Mouse (Mus musculus) stomach, embryonic 16.5 days (tissue): ENCODE measurements around the gene Anks1b. TPM values are rescaled to one million over a fixed set of nuclear protein-coding genes. Genes with fewer than 3 reads are reported as not detected.

Experiments
- ATAC-seq: fragments of 200-750 bp; cut with Nextera tagmentation; 2 replicates; pipeline ENCODE4 v1.8.0; 2017; ENCODE audit warnings: moderate number of reproducible peaks, moderate TSS enrichment; ENCODE audit not compliant: insufficient read depth, low FRiP score
- H3K27ac ChIP-seq: fragments of 300-500 bp; sonication (generic); 2 replicates; pipeline ENCODE4 v1.5.1; 2014; ENCODE audit warnings: low read length
- H3K27me3 ChIP-seq: fragments of 300-500 bp; sonication (generic); 2 replicates; pipeline ENCODE4 v1.6.1; 2014; ENCODE audit warnings: low read length, control low read depth, mixed read lengths; ENCODE audit not compliant: control insufficient read depth, insufficient read depth
- H3K36me3 ChIP-seq: fragments of 300-500 bp; sonication (generic); 2 replicates; pipeline ENCODE4 v1.6.1; 2014; ENCODE audit warnings: low read length; ENCODE audit not compliant: control insufficient read depth, insufficient read depth
- H3K4me1 ChIP-seq: fragments of 300-500 bp; sonication (generic); 2 replicates; pipeline ENCODE4 v1.6.1; 2014; ENCODE audit warnings: low read length, control low read depth, mixed read lengths; ENCODE audit not compliant: control insufficient read depth, insufficient read depth
- H3K4me2 ChIP-seq: fragments of 300-500 bp; sonication (generic); 2 replicates; pipeline ENCODE4 v1.6.1; 2014; ENCODE audit warnings: low read depth, low read length, mixed read lengths
- H3K4me3 ChIP-seq: fragments of 300-500 bp; sonication (generic); replicated peaks from 2 replicates; pipeline ENCODE4 v1.5.1; 2014; ENCODE audit warnings: mild to moderate bottlenecking, low read length
- H3K9ac ChIP-seq: fragments of 300-500 bp; sonication (generic); 2 replicates; pipeline ENCODE4 v1.6.1; 2014; ENCODE audit warnings: low read length
- H3K9me3 ChIP-seq: fragments of 300-500 bp; sonication (generic); replicated peaks from 2 replicates; pipeline ENCODE4 v1.6.1; 2016; ENCODE audit warnings: low read length, control low read depth; ENCODE audit not compliant: control insufficient read depth
- WGBS: fragments of 180-500 bp; shearing (Covaris S2); extraction: QIAGEN DNeasy Blood & Tissue Kit; methylation state at CpG from one replicate; pipeline ENCODE4 v1.1.7; 2014; 5-methylcytosine and 5-hydroxymethylcytosine counted together
- polyA plus RNA-seq: library from polyadenylated mRNA; unstranded; fragments of >200 nt; fragmentation: Nextera tagmentation; extraction: Ambion mirVana; gene quantifications from 2 replicates; pipeline ENCODE4 v1.2.1, GENCODE M21; 2015

The Anks1b gene
- polyA plus RNA-seq, 1 experiment from 2014 or later: 1.4 TPM

DNA sequence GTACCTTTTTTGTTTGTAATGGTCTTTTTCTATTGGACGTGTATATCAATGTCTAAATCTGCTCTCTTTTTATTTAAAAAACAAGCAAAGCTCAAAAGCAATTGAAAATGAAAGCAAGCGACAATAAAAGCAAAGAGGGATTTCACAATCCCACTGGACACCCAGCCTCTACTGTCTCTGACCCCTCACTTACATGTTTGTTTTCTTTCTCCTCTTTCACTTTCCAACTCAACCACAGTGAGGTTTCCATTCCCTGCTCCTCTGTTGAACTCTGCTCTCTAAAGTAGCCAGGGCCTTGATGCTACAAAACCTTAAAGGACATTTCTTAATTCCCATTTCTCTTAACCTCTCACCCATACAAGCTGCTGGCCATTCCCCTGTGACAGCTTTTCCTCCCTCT is 400.0 kb downstream of the Anks1b start:
- Histone ChIP-seq H3K9ac (no peak overlapping the region), H3K27me3 (no peaks in the 10 kb centered on the region), H3K27ac (no peak overlapping the region), H3K9me3 (no peaks in the 10 kb centered on the region), H3K4me2 (no peak overlapping the region), H3K4me1 (no peaks in the 10 kb centered on the region), H3K36me3 (no peaks in the 10 kb centered on the region), H3K4me3 (no peak overlapping the region)
- no peak for ATAC-seq
- 74% methylated on average over 2 of the region's 2 CpGs for WGBS

DNA sequence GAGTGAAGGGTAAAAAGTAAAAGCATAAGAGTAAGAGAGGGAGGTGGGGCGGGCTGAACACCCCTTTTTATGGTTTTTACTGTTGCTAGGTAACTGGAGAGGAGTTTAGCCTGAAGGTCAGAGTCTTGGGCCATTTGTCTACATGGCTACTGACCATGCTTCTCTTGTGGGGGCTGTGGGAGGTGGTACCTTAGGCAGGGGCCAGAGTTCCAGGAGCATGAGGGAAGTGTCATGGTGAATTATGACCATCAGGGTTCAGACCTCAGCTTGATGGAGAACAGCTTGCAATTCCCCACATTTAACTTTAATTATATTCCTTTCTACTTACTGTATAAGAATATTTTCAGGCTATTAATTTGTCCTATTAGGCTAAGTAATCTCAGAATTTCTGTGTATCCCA is 413.3 kb downstream of the Anks1b start:
- H3K9me3 ChIP-seq: no peaks in the 10 kb centered on the region
- no peak overlapping the region for H3K9ac ChIP-seq
- no peaks in the 10 kb centered on the region for H3K27me3 ChIP-seq
- no peaks in the 10 kb centered on the region for H3K4me1 ChIP-seq
- H3K4me2 ChIP-seq: no peak overlapping the region
- no peaks in the 10 kb centered on the region for H3K36me3 ChIP-seq
- no peak overlapping the region for H3K27ac ChIP-seq
- no peak for ATAC-seq
- no peak overlapping the region for H3K4me3 ChIP-seq
- WGBS: 45% methylated on average over 1 of the region's 1 CpGs

DNA sequence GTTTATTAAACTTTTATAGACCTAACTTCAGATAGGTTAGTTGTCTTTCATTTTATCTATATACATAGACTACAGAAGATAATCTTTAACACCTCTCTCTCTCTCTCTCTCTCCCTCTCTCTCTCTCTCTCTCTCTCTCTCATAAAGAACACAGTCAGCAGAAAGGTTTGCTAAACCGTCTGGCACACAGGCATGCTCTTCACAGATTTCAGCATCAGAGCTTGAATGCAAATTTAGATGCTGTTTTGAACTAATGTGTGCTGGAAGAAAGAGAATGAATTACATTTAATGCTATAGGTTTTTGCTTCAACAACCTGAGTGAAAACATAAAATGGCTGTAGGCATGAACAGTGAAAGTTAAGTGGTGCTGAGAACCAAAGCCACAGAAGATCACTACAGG is 429.9 kb downstream of the Anks1b start:
- ATAC-seq: no peak
- Histone ChIP-seq H3K36me3 (no peaks in the 10 kb centered on the region), H3K9ac (no peak overlapping the region), H3K4me1 (no peaks in the 10 kb centered on the region), H3K4me3 (no peak overlapping the region), H3K4me2 (no peak overlapping the region), H3K27me3 (no peaks in the 10 kb centered on the region), H3K27ac (no peak overlapping the region), H3K9me3 (no peaks in the 10 kb centered on the region)
- 60% methylated on average over 1 of the region's 1 CpGs for WGBS

DNA sequence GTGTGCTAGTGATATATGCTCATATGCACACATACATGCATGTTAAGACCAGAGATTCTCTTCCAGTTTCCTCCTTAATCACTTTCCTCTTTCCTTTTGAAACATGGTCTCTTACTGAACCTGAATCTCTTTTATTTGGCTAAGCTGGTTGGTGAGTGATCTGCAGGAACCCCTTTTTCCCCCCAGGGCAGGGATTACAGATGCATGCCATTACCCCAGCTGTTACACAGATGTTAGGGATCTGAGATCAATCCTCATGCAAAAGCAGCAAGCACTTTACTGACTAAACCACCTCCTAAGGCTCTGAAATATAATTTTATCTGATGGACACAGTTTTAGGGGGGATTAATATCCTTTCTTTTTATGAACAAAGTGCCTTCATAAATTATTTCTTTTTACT is 432.8 kb downstream of the Anks1b start:
- no peak overlapping the region for H3K27ac ChIP-seq
- no peak for ATAC-seq
- H3K27me3 ChIP-seq: no peaks in the 10 kb centered on the region
- no peak overlapping the region for H3K9ac ChIP-seq
- H3K4me1 ChIP-seq: no peaks in the 10 kb centered on the region
- no peak overlapping the region for H3K4me2 ChIP-seq
- no peaks in the 10 kb centered on the region for H3K9me3 ChIP-seq
- H3K36me3 ChIP-seq: no peaks in the 10 kb centered on the region
- no peak overlapping the region for H3K4me3 ChIP-seq

DNA sequence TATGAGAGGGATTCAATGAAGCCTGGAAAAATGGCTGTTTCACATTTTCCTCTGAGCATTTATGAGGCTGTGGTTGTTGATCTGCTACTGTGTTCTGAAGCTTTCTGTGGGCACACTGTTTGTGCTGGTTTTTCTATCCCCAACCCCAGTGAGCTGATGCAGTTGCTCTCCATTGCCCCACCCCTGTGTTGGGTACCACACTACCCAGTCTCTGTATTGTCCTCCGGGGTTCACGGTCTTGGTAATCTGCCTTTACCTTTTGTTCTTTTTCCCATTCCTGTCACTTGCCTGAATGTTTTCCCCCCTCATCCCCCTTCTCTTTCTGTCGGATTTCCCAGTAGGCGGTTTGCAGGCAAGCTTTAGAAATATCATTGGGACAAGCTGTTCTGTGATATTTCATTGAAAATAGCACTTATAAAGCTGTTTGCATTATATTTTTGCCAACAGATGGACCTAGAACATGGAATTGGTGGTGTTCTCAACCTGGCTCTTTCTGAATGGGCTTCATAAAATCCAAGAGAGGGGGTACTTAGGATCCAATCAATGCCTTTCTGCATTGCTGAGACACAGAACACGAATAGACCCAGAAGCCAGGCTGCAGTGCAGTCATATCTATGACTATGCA is 434.7 kb downstream of the Anks1b start:
- Histone ChIP-seq H3K36me3 (no peaks in the 10 kb centered on the region), H3K4me3 (no peak overlapping the region), H3K27ac (no peak overlapping the region), H3K27me3 (no peaks in the 10 kb centered on the region), H3K9ac (no peak overlapping the region), H3K4me1 (no peaks in the 10 kb centered on the region), H3K4me2 (no peak overlapping the region), H3K9me3 (no peaks in the 10 kb centered on the region)
- 72% methylated on average over 5 of the region's 5 CpGs for WGBS
- no peak for ATAC-seq

DNA sequence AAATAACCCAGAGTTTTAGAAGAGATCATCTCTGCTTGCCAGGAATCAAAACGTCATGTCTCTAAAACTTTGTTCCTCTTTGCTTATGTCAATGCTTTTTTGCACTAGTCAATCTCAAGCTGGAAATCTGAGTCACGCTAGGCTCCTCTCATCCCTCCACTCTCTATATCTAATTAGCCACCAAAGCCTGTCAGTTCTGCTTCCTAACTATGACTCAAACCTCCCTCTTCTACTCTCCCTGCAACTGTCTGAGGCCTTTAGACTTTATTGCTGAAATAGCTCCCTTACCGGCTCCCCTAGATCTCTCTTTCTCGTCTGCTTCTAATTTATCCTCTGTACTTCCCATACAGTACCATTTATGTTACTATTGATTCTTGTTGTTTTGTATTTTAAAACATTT is 456.5 kb downstream of the Anks1b start:
- H3K9me3 ChIP-seq: no peaks in the 10 kb centered on the region
- H3K9ac ChIP-seq: no peak overlapping the region
- H3K4me1 ChIP-seq: no peaks in the 10 kb centered on the region
- no peaks in the 10 kb centered on the region for H3K36me3 ChIP-seq
- no peak overlapping the region for H3K4me3 ChIP-seq
- H3K27me3 ChIP-seq: no peaks in the 10 kb centered on the region
- ATAC-seq: no peak
- no peak overlapping the region for H3K27ac ChIP-seq
- WGBS: 87% methylated on average over 4 of the region's 4 CpGs
- H3K4me2 ChIP-seq: no peak overlapping the region

DNA sequence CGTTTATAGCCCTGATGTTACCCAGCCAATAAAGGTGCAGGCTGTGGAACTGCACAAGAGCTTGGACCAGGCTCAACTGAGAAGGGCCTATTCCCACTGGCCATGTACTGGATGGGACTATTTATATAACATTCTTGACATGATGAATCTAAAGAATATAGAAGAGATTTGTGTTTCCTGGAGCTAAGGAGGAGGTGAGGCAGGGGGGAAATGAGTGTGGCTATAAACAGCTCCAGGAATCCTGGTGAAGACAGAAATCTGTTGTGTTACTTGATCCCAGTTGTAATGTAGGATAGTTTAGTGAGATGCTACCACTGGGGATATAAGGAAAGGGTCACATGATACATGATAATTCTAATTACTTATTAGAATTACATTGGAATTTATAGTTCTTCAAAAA is 472.1 kb downstream of the Anks1b start:
- Histone ChIP-seq H3K9me3 (no peaks in the 10 kb centered on the region), H3K9ac (no peak overlapping the region), H3K4me3 (no peak overlapping the region), H3K36me3 (no peaks in the 10 kb centered on the region), H3K27ac (no peak overlapping the region), H3K4me1 (no peaks in the 10 kb centered on the region), H3K27me3 (no peaks in the 10 kb centered on the region), H3K4me2 (no peak overlapping the region)
- no peak for ATAC-seq
- 63% methylated on average over 1 of the region's 1 CpGs for WGBS

DNA sequence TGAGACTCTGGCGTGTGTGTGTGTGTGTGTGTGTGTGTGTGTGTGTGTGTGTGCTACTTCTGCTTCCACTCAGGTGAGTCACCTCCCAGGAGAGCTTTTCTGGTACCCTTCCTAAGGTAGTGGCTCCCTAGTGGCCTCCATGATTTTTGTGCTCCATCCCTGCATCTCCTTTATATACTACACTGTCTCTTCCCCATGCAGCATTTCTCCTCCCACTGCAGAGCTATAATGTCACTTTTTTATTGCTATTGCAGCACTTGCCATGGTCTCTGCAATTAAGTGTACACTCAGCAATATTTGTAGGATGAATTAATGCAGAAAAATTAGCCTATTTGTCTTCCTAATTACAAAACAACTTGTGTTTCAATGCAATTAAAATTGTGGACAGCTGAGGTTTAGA is 482.9 kb downstream of the Anks1b start:
- Histone ChIP-seq H3K4me3 (no peak overlapping the region), H3K4me1 (no peaks in the 10 kb centered on the region), H3K4me2 (no peak overlapping the region), H3K36me3 (no peaks in the 10 kb centered on the region), H3K9me3 (no peaks in the 10 kb centered on the region), H3K27ac (no peak overlapping the region), H3K27me3 (no peaks in the 10 kb centered on the region), H3K9ac (no peak overlapping the region)
- no peak for ATAC-seq
- WGBS: 33% methylated on average over 1 of the region's 1 CpGs

DNA sequence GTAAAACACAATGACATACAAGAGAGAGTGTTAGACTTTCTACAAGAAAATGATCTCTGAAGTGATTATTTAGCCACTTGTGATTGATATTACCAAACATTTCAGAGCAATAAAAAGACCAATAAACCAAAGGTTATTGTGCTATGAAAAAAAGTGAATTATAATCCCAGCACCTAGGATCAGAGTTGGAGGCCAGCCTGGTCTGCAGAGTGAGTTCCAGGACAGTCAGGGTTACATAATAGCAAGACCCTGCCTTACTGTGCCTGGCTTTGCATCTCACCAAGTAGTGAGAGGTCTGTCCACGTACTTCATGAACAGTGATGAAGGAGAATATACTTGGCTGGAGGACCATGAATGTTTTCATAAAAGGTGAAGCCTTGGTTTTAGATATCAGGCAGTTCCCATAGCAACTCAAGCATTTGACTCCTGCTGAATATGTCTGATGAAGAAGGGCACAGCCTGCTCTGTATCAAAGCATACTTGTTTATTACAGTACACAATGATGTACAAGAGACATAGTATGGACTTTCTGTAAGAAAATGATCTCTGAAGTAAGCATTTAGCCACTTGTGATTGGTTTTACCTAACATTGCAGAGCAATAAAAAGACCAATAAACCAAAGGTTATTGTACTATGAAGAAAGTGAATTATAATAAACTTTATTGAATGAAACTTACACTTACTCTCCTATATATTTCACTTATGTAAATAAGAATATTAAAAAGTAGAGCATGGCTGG is 484.0 kb downstream of the Anks1b start:
- no peak overlapping the region for H3K4me3 ChIP-seq
- WGBS: 70% methylated on average over 1 of the region's 1 CpGs

More for the DNA sequence above, 484.0 kb downstream of the Anks1b start:
- Histone ChIP-seq H3K4me2 (no peak overlapping the region), H3K9me3 (no peaks in the 10 kb centered on the region), H3K27me3 (no peaks in the 10 kb centered on the region), H3K9ac (no peak overlapping the region), H3K36me3 (no peaks in the 10 kb centered on the region), H3K4me1 (no peaks in the 10 kb centered on the region), H3K27ac (no peak overlapping the region)
- ATAC-seq: no peak
